Comparison of ENCODE assay signal across 9 mouse cellular contexts in genomic region chr7:82121746-82122145, GRCm38 (mm10). TPM values are rescaled to one million over a fixed set of nuclear protein-coding genes. Genes with fewer than 3 reads are reported as not detected.
DNase-seq lines count a peak whose midpoint lies in the region; ATAC-seq lines count a peak whose summit lies in the region.
"Had no signal": no experiment of that assay in that cellular context is flagged by ENCODE, and none has a peak within 500 bp of the region (broad histone marks: within the 10 kb centered on the region; RNA-seq: fewer than 3 reads in every experiment).

No protein-coding gene starts in this region.

- DNase-seq in liver = peak; percentile 48
- peak; percentile 58 for DNase-seq in adrenal gland, postnatal 25 days
- peak; percentile 77 for DNase-seq in embryonic facial prominence, embryonic 11.5 days (ENCODE audit: low spot score)
- peak; percentile 49 to 59 for DNase-seq in left cerebral cortex, postnatal 36 days (ENCODE audit: low spot score in 2 of 2)
- peak; percentile 16 for DNase-seq in ovary, adult 18-20 months (ENCODE audit: low spot score)
- DNase-seq in thymus, postnatal 14 days = peak; percentile 74

- WGBS in liver, embryonic 12.5 days (ENCODE audit: insufficient replicate concordance) = 0% methylated on average over 1 of the region's 1 CpGs
- 3% methylated on average over 1 of the region's 1 CpGs for whole genome bisulfite sequencing in embryonic facial prominence, embryonic 11.5 days
- WGBS in hindbrain, embryonic 16.5 days = 6% methylated on average over 1 of the region's 1 CpGs

- no peak for ATAC-seq in liver, embryonic 12.5 days
- ATAC-seq in embryonic facial prominence, embryonic 11.5 days (replicated peaks; ENCODE audit: insufficient number of reproducible peaks, low FRiP score, low TSS enrichment, low read depth) = no peak
- ATAC-seq in hindbrain, embryonic 16.5 days = peak; percentile 45; the same call in 1 of the 2 replicates

- H3K4me3 ChIP-seq in liver, embryonic 12.5 days = no peak overlapping the region
- H3K4me3 ChIP-seq in embryonic facial prominence, embryonic 11.5 days (ENCODE audit: low read depth, low read length) = no peak overlapping the region
- no peak overlapping the region for H3K4me3 ChIP-seq in hindbrain, embryonic 16.5 days (ENCODE audit: low read length)
- H3K4me3 ChIP-seq: heart, embryonic 13.5 days had no signal

- no peaks in the 10 kb centered on the region for H3K36me3 ChIP-seq in liver, embryonic 12.5 days
- H3K36me3 ChIP-seq in embryonic facial prominence, embryonic 11.5 days (replicated peaks; ENCODE audit: control insufficient read depth, insufficient read depth, low read depth, low read length) = no peaks in the 10 kb centered on the region
- no peaks in the 10 kb centered on the region for H3K36me3 ChIP-seq in hindbrain, embryonic 16.5 days (ENCODE audit: control insufficient read depth, insufficient read depth, low read length)
- H3K36me3 ChIP-seq: heart, embryonic 13.5 days had no signal

- H3K9ac ChIP-seq in liver, embryonic 12.5 days = no peak overlapping the region
- H3K9ac ChIP-seq in embryonic facial prominence, embryonic 11.5 days (replicated peaks; ENCODE audit: low read length) = no peak overlapping the region
- H3K9ac ChIP-seq in hindbrain, embryonic 16.5 days (ENCODE audit: low read depth, low read length) = no peak overlapping the region
- H3K9ac ChIP-seq: heart, embryonic 13.5 days had no signal

- no peak overlapping the region for H3K27ac ChIP-seq in liver, embryonic 12.5 days
- H3K27ac ChIP-seq in embryonic facial prominence, embryonic 11.5 days (replicated peaks; ENCODE audit: low read depth, low read length) = no peak overlapping the region
- no peak overlapping the region for H3K27ac ChIP-seq in hindbrain, embryonic 16.5 days (ENCODE audit: low read depth, low read length)
- H3K27ac ChIP-seq: heart, embryonic 13.5 days had no signal

- no peaks in the 10 kb centered on the region for H3K4me1 ChIP-seq in liver, embryonic 12.5 days
- H3K4me1 ChIP-seq in embryonic facial prominence, embryonic 11.5 days (ENCODE audit: control insufficient read depth, insufficient read depth, low read length) = no peaks in the 10 kb centered on the region
- H3K4me1 ChIP-seq in hindbrain, embryonic 16.5 days (ENCODE audit: control insufficient read depth, insufficient read depth, low read depth, low read length) = no peaks in the 10 kb centered on the region
- H3K4me1 ChIP-seq: heart, embryonic 13.5 days had no signal

- H3K9me3 ChIP-seq in liver, embryonic 12.5 days (replicated peaks) = no peaks in the 10 kb centered on the region
- no peaks in the 10 kb centered on the region for H3K9me3 ChIP-seq in embryonic facial prominence, embryonic 11.5 days (replicated peaks; ENCODE audit: control insufficient read depth, low read length)
- no peaks in the 10 kb centered on the region for H3K9me3 ChIP-seq in hindbrain, embryonic 16.5 days (ENCODE audit: control insufficient read depth, low read length)
- H3K9me3 ChIP-seq: heart, embryonic 13.5 days had no signal

- H3K27me3 ChIP-seq in liver, embryonic 12.5 days (replicated peaks) = no peaks in the 10 kb centered on the region
- H3K27me3 ChIP-seq in embryonic facial prominence, embryonic 11.5 days (ENCODE audit: control insufficient read depth, insufficient read depth, low read length) = no peaks in the 10 kb centered on the region
- no peaks in the 10 kb centered on the region for H3K27me3 ChIP-seq in hindbrain, embryonic 16.5 days (replicated peaks; ENCODE audit: control insufficient read depth, insufficient read depth, low read length)

- H3K4me2 ChIP-seq in liver, embryonic 12.5 days = no peak overlapping the region
- H3K4me2 ChIP-seq in embryonic facial prominence, embryonic 11.5 days (ENCODE audit: low read depth, low read length) = no peak overlapping the region
- H3K4me2 ChIP-seq in hindbrain, embryonic 16.5 days (ENCODE audit: low read length) = no peak overlapping the region
- H3K4me2 ChIP-seq: heart, embryonic 13.5 days had no signal

- intact Hi-C loops in left cerebral cortex, postnatal 36 days (cut with DNase I) = loop anchor here (1.0 kb wide), 1 partner anchor 142 kb away; no protein-coding TSS in a partner anchor

RNA-seq across cellular contexts. Expression of gene Sh3gl3, which starts 51.9 kb away (rescaled TPM):
- polyA plus RNA-seq in liver, embryonic 12.5 days (2016; fragmentation: Nextera tagmentation; extraction: Ambion mirVana) = 1.3 and 1.4 TPM in 2 replicates
- 6.7 and 8.9 TPM in 2 replicates for total RNA-seq in adrenal gland, postnatal 25 days (2021)
- 38.4 and 42.6 TPM in 2 replicates for polyA plus RNA-seq in embryonic facial prominence, embryonic 11.5 days (2014; fragmentation: Nextera tagmentation; extraction: Ambion mirVana)
- 67.5 and 69.4 TPM in 2 replicates for polyA plus RNA-seq in hindbrain, embryonic 16.5 days (2015; fragmentation: Nextera tagmentation; extraction: Ambion mirVana)
- 10 to 100 TPM; 53.3 to 59.8 TPM for total RNA-seq in left cerebral cortex, postnatal 36 days (2021)

Comparison
In these comparisons a context has a peak if more than half of its experiments do, and no peak if none do; other contexts are left out.
1. DNase-seq: peak in every context shown above with its lines; median percentile 77 in embryonic facial prominence, embryonic 11.5 days; 74 in thymus, postnatal 14 days; 58 in adrenal gland, postnatal 25 days; 54 in left cerebral cortex, postnatal 36 days; 48 in liver; 16 in ovary, adult 18-20 months.
2. RNA of gene Sh3gl3, which starts 51.9 kb away (polyA plus RNA-seq): 67.5 to 69.4 TPM in hindbrain, embryonic 16.5 days and 38.4 to 42.6 TPM in embryonic facial prominence, embryonic 11.5 days; 1.3 to 1.4 TPM in liver, embryonic 12.5 days; every median in the first group is over 10 times any median in the second.